ENCODE assay signal across 21 mouse cellular contexts in the genomic region with DNA sequence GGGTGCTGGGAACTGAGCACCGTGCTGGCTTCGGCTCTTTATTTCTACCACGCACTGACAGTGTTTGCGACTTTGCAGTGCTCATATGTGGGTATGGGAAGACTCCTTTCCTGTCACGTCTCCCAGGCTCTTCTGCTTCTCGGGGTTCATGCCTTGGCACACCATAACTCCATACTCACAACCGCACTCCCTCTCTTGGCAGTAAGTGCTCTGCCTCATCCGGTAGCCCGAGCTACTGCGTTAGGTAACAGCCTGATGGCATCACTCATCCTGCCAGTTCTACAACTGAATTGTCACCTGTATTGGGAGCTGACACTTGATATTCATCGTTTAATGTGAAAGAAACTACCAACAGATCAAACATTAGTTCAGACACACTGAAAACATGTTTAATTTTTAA.
"Had no signal": no experiment of that assay in that cellular context is flagged by ENCODE, and none has a peak within 500 bp of the region (broad histone marks: within the 10 kb centered on the region; RNA-seq: fewer than 3 reads in every experiment).

No protein-coding gene starts in this region.

- ATAC-seq: hindbrain, embryonic 16.5 days; hindbrain, postnatal 0 days; intestine, embryonic 15.5 days; intestine, embryonic 16.5 days; intestine, postnatal 0 days had no signal

- DNase-seq: heart, postnatal 10 days; heart, postnatal 14 days; heart, postnatal 36 days; heart, postnatal 4 days; kidney, adult 11 months; kidney, adult 18-20 months; kidney, adult 2 months; kidney, adult 8-10 months; kidney, adult 9 months; kidney, postnatal 10 days; kidney, postnatal 14 days; kidney, postnatal 25 days; kidney, postnatal 36 days; kidney, postnatal 4 days; layer of hippocampus, adult 9-11 months; layer of hippocampus, postnatal 36 days had no signal
